Mouse (Mus musculus) right cerebral cortex, postnatal 10 days (tissue): ENCODE measurements around the gene Nipal3.

ENCODE experiments used
- DNase-seq, 2 experiments: peaks; one replicate each; pipeline ENCODE4 v3.0.0; 2021; ENCODE audit warnings: low spot score in 2 of 2

Gene Nipal3

DNA sequence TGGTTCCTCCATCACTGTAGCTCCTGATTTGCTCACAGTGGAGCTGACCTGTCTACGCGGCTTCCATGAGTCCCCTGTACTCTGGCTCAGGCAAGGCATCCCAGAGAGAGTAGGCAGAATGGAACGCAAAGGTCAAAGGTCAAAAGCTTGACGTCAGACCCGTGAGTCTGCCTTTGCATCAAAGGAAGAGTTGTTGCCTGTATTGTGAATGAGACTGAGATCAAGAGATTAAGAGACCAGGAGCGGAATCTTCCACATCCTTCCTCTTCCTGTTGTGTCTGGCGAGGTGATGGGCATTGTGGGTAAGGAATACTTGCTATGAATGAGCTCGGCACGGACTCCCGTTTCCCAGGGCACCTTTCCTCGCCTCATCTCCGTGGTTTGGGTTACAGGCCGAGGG, 58.5 kb downstream of the Nipal3 start:
- DNase-seq, result no peak

DNA sequence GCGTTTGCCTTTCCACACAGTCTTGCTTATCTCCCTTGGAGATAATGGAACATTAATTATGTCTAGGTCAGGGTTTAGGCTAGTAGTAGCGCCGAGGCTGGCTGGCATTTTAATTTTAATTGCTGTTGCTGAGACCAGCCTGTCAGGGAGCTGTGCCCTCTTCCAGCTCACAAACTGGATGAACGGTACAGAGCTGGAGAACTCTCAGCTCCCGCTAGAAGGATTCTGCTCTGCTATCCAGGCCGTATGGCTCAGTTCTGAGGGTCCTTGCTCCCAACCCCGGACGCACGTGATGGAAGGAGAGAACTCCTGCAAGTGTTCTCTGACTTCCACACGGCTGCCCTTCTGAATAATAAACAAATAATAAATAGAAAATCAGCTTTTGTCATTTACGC, 60.4 kb downstream of the Nipal3 start:
- no peak for DNase-seq

DNA sequence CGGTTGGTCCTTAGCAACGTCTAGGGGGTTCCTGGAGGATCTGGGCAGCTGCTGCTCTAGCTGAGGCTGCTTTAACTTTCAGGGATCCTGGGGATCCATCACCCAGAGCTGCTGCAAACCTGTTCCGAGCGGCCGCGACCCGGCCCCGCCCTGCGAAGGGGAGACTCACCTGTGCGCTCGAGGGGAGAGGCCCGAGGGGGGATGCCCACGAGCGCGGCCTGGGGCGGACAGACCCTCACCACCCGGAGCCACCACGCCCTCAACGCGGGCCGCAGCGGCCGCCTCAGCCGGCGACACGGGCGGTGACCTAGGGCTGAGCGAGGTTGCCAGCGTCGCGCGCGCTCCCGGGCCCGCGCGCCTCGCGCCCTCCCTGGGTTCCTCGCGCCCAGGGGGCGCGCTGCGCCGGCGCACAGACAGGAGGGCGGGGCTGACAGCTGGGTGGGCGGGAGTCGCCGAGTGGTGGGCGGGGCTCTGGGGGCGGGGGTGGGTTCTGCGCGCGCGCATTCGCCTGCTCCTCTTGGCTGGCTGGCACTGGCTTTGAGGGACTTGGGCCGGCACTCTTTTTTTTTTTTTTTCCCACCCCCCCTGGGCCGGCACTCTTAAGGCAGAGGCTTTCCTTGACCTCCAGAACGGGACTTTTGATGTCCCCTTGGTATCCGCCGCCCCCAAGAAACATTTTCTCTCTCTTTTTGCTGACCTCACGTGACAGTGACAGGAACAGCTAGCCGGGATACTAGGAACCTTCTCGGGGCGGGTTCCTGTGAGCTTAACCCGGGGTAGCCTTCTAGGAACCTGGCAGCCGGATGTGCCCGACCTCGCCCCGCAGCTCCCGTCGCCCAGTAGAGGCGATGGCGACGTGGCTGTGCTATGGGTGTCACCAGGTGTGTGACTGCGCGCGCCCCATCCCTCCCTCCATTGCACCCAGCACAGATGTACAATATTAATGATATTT, 61.1 kb downstream of the Nipal3 start, which contains the start of gene Rcan3:
Gene Rcan3 (minus strand): TSS at position 411 of the 952 bp plus-strand sequence.
- DNase-seq, result peak; percentile 77 to 84

DNA sequence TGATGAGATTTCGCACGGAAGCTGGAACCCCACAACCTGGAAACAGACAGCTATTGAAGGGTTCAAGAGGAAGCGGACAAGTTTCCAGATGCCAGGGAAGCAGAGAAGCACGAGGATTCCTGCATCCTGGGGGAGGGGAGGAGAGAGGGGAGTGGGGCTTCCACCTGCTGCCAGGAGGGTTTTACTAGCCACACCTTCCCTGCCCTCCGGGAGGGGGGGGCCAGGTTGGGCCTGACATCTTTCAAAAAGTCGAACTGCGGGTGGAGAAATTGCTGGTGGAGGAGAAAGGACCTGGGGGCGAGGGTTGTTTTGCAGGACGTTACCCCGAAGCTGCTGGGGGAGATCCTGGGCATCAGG, 61.8 kb downstream of the Nipal3 start:
- peak in 1 of 2 experiments; percentile 40 for DNase-seq

DNA sequence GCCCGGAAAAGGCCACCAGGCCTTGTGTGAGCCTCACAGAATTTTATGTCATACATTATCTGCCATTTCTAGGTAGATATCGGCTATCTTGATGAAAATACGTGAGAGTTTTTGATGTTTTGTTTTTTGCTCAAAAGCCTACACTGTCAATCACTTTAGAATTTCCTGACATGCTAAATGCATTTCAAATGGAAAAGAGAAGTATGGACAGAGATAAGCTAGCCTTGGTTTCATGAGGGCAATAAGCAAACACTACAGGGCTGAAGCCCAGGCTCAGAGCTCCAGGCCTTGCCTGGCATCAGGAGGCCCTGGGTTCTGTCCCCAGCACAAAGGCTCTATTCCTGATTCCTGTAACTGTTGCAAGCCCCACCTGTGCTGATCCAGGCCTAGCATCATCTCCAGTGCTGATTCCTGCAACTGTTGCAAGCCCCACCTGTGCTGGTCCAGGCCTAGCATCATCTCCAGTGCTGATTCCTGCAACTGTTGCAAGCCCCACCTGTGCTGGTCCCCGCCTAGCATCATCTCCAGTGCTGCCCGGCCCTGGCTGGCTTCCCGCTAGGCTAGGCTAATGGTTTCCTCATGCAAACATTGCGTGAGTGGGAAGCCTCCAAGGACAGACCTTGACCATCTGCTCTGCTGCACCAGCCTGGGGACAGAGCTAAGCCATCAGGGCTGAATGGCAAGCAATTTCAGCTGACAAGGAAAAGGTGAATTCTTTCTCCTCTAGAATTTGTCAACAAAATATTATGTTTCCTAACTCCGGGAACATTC, 64.7 kb downstream of the Nipal3 start:
- DNase-seq, result no peak

DNA sequence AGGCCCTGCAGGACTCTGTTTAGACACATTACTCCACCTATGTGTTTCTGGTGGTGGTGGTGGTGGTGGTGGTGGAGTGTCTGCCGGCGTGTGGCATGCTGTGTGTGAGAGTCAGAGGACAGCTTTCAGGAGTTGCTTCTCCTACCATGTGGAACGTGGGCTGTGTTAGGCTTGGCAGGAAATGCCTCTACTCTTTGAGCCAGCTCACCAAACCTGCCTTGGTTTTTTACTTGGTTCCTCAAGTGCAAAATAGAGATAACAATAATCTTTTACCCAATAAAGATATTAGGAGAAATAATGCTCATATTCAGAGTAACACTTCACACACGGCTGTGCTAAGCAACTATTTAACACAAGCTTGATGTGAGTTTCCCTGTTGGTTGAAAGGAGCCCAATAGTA, 65.5 kb downstream of the Nipal3 start:
- DNase-seq, result no peak

DNA sequence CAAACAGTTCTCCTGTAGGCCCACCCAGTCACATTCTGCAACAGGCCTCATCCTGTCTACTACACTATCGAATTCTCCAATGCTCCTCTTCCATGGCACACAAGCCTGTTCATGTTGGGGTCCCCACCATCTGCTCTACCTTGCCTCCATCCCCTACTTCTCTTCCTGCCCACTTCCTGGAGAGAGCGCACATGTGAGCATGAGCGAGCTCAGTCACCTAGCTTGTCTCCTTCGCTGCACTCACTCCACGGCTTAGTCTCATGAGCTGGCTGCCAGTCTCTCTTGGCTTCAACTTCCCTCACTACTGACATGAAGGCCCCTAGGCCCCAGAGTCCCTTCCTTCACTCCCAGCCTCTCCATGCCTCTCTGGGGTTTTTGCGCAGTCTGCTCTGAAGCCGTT, 68.3 kb downstream of the Nipal3 start:
- no peak for DNase-seq

DNA sequence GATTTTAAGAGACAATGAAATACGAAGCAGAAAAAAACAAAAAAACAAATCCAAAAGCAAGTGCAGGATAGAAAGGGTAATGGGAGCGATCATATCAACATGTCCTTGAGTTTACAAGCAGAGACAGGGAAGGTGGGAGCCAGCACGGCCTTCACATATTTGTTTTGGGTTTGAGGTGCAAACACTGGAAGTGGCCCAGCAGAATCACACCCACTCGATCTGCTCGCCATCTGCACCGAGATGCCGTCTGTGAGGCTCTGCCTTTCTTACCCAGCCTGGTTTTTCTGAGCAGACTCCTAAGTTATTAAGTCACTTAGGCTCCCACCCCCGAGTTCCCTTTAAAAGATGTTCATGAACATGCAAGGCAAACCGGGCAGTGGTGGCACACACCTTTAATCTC, 69.2 kb downstream of the Nipal3 start:
- DNase-seq, result peak; percentile 84 to 90

DNA sequence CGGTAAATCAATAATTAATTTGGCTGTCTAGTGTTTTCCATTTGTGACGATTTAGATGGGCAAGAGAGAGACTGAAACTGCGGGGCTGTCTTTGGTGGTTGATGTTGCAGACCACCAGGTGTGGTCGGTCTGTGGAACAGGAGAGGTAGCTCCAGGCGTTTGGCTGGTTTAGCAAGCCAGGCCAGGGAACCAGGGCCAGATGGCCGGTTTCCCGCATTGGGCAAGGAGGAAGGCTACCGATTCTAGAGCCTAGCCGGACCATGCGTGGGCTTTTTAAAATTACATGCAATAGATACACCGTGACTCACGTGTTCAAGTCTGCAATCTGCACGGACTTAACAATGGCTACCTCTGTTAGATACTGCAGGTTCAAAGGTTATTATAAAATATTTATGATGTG, 73.9 kb downstream of the Nipal3 start:
- DNase-seq, result no peak

DNA sequence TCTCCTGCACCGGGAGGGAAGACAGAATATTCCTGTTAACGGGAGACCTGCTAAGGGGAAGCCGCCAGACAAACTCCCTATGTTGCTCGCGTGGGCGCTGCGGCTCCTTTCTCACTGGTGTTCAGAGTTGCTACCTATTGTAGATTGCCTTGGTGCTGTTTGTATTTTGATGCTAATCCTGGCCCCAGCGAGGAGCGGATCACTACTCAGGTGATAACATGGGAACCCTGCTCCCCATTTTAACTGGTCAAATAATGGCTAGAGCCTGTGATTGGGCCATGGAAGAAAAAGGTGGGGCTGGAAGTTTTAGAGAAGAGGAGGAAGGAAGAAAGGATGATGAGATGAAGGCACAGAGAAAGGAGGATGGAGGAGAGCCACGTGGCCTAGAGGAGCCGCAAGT, 74.4 kb downstream of the Nipal3 start:
- DNase-seq, result no peak

DNA sequence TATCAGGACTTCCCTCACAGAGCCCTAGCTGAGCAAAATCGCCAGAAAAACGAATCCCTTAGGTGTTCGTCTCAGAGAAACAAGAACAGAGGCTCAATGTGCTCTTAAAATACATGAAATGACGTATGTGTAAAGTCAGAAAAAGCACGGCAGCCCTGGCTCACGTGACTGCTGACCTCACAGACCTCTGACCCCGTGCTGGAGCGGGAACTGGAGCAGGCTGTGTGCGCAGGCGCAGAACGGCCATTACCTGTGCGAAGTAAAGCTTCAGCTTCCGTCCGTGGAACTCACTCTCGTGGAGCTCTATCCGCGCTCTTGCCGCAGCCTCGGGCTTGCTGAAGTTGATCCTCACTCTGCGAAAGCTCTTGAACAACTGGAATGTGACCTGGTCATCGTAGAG, 74.8 kb downstream of the Nipal3 start:
- DNase-seq, result no peak

DNA sequence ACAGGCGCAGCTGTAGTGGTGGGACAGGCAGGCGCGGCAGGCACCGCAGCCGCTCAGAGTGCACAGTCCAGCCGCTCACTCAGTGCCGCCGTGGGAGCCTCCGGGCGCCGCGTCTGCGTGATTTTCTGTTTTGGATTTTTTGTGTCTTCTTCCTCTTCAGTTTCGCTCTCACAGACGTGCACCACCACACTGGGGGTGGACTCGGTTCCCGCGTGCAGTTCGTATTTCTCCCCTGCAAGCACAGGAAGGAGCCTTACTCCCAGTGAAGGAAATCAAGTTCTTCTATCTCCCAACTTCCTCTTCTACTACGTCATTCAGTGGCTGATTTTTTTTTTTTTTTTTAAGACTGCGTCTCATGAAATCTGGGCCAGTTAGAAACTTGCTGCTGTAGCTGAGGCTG, 78.5 kb downstream of the Nipal3 start:
- DNase-seq, result no peak

DNA sequence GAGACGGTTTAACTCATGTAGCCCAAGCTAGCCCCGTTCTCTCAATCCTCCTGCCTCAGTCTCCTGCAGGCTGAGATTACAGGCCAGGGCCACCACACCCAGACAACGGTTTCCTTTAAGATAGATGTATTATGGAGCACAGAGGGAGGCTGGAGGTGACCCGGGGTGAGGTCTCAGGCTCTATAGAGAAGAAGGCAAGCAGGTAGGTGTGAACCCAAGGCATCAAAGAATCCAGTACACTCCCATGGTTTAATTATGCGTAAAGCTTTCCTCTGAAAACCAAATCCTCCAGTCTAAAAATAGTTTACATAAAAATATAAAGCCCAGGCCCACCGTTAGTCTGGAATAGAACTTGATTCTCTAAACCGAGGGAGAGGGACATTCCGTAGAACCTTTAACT, 81.3 kb downstream of the Nipal3 start:
- no peak for DNase-seq

DNA sequence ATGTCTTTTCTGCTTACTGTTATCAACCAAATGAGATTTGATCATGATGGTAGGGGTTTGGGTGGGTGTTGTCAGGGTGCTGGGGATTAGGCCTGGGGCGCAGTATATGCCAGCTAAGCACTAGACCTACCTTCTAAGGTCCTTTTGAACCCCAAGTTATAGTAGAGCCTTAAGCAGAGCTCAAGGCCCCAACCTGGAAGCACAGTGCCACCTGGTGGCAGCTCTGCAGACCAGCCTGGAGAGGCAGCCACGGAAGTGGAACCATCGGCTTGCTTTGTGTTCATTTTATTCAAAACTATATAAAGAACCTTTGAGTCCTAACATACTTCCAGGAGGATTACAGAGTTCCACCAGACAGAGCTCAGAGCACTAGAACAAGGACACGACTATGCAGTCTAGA, 83.2 kb downstream of the Nipal3 start:
- DNase-seq, result peak in 1 of 2 experiments; percentile 60

DNA sequence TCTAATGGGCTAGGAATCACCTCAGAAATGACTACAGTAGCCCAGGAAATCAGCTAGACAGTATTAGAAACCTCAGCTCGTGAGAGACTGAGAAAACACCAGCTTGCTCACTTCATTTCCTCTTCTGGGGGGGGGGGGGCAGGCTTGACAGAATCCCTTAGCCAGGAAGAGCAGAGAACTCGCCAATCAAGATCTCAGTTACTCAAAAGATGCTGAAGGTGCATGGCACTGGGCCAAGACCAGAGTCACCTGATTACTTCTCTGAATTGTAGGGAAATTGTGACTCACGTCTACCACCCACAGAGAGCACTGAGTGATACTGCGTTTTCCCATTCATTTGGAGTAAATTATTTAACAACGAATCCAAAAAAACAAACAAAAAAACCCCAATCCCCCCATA, 88.7 kb downstream of the Nipal3 start:
- DNase-seq, result peak; percentile 61 to 71

DNA sequence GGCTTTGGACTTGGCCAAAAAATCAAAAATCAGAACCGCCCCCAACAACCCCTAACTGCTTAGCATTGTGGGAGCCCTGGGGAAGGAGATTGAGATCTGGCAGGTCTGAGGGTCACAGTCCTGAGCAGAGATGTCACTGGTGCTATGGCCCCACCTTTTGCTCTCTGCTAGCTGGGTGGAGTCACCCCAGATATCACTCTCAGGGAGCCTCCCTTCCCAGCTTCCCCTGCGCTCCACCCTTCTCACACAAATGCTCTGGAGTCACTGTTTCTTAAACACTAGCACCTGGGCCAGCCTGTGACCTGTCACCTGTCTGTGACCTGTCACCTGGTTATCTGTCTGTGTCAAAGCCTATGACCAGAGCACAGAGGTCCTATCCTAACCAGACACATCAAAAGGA, 89.9 kb downstream of the Nipal3 start:
- DNase-seq, result no peak

DNA sequence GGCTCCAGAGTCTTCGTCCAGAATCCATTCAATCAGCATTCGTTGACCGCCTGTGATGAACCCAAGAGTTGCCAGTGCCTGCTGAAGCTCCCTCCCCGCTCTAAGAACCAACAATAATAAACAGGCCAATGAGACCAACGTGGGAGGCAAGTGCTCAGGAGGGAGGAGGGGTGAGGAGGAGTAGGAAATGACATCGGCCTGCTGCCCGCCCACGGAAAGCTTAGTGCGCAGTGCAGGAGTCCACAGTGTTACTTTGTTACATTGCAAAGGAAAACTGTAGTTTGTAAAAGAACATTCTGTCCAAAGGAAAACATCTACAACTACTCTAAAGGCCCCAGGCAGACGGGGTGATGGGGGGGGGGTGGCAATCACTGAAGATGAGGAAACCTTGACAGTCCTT, 90.8 kb downstream of the Nipal3 start:
- DNase-seq, result no peak

DNA sequence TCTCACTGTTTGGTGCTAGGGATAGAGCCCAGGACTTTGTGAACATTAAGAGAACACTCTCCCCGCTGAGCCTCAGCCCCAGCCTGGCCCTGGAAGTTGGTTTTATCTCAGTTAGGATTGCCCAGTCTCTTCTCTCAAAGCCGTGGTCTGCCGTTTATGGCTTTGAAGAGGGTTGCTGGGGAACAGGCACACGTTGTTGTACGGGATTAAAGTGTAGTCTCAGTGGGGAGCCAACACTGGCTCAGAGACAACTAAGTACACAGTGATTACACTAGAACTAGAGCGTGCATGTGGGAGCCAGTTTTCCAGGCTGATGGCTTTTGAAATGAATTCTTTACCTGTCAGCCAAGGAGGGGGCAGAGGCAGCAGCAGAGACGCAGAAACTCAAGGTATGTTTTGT, 93.0 kb downstream of the Nipal3 start:
- DNase-seq, result no peak

DNA sequence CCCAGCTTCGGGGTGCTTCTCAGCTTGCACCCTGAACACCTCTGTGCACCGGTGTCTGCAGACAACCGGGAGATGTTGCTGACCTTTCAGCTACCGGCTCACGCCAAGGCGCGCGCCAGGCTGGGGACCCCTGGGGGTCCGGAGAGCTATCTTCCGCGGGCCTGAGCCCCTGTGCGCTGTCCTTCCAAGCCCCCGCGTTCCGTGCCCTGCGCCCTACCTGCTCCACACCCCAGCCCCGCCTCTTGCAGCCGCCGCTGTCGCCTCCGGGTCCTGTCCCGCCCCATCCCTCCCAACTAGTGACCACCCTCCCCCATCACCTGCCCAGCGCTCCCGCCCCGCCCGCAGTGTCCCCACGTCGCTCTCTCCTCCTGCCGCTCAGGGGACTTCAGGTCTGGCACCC, 96.8 kb downstream of the Nipal3 start, which contains the start of gene Ncmap:
Gene Ncmap (minus strand): TSS at position 237 of the 400 bp plus-strand sequence.
- DNase-seq, result no peak

DNA sequence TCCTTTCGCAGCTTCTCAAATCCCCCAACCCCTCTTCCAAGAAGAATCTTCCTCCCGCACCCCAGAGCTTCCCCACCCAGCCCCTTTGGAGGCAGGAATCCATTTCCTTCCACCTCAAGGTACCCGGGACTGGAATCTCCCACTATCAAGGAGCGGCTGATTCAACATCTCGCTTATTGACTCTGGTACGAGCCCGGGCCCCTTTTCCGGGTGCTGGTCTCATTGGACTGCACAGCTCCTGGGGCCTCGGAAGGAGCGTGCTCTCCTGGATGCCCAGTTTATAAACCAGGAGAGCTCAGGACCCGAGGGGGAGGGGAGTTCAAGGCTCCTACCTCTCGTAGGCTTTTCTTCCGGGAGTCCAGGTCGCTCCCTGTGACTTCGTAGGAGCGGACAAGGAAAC, 97.3 kb downstream of the Nipal3 start:
- no peak for DNase-seq

DNA sequence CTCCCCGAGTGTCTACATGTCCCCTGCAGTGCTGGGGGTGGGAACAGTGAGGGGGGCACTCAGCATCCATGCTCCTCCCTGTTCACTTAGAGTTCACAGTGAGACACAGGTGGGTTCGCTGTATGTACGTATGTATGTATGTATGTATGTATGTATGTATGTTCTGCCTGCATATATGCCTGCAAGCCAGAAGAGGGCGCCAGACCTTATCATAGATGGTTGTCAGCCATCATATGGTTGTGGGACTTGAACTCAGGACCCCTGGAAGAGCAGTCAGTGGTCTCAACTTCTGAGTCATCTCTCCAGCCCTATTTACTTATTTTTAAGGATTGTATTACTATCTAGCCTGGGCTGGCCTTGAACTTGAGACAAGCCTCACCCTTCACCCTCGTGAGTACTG, 98.5 kb downstream of the Nipal3 start:
- no peak for DNase-seq
